Mouse (Mus musculus) limb, embryonic 15.5 days (tissue): ENCODE measurements at regions not wholly inside any gene's neighbourhood (a gene's known extent, or its start where the extent isn't known, plus 50 kb on each side); places are given as distances from the start of the nearest gene placed in this dataset.

ENCODE experiments used
- ATAC-seq: fragments of 200-750 bp; cut with Nextera tagmentation; 2 replicates; pipeline ENCODE4 v1.8.0; 2017; ENCODE audit warnings: low read depth, moderate TSS enrichment; ENCODE audit not compliant: insufficient number of reproducible peaks, low FRiP score, low TSS enrichment
- H3K27ac ChIP-seq: fragments of 300-500 bp; sonication (generic); 2 replicates; pipeline ENCODE4 v1.5.1; 2015; ENCODE audit warnings: moderate library complexity, mild to moderate bottlenecking, inconsistent platforms
- H3K27me3 ChIP-seq: fragments of 300-500 bp; sonication (generic); 2 replicates; pipeline ENCODE4 v1.6.1; 2015; ENCODE audit warnings: inconsistent platforms
- H3K36me3 ChIP-seq: fragments of 300-500 bp; sonication (generic); 2 replicates; pipeline ENCODE4 v1.6.1; 2015; ENCODE audit warnings: inconsistent platforms
- H3K4me1 ChIP-seq: fragments of 300-500 bp; sonication (generic); 2 replicates; pipeline ENCODE4 v1.6.1; 2015; ENCODE audit warnings: inconsistent platforms
- H3K4me2 ChIP-seq: fragments of 300-500 bp; sonication (generic); 2 replicates; pipeline ENCODE4 v1.6.1; 2015; ENCODE audit warnings: mild to moderate bottlenecking, inconsistent platforms
- H3K4me3 ChIP-seq: fragments of 300-500 bp; sonication (generic); 2 replicates; pipeline ENCODE4 v1.5.1; 2015; ENCODE audit warnings: mild to moderate bottlenecking, inconsistent platforms
- H3K9ac ChIP-seq: fragments of 300-500 bp; sonication (generic); 2 replicates; pipeline ENCODE4 v1.6.1; 2015; ENCODE audit warnings: inconsistent platforms
- H3K9me3 ChIP-seq: fragments of 300-500 bp; sonication (generic); 2 replicates; pipeline ENCODE4 v1.6.1; 2016; ENCODE audit warnings: inconsistent platforms
- WGBS: fragments of 180-500 bp; shearing (Covaris S2); methylation state at CpG from one replicate; pipeline ENCODE4 v1.1.7; 2015; 5-methylcytosine and 5-hydroxymethylcytosine counted together

GRCm38 (mm10) chr4:47630427-47630826 is 156.0 kb downstream of the Sec61b start:
- Histone ChIP-seq H3K27me3 (no peaks in the 10 kb centered on the region), H3K9ac (no peak overlapping the region), H3K36me3 (no peaks in the 10 kb centered on the region), H3K27ac (no peak overlapping the region), H3K4me2 (no peak overlapping the region), H3K4me3 (no peak overlapping the region), H3K9me3 (no peaks in the 10 kb centered on the region), H3K4me1 (no peaks in the 10 kb centered on the region)
- 61% methylated on average over 1 of the region's 1 CpGs for WGBS
- no peak for ATAC-seq

GRCm38 (mm10) chr4:47638876-47639494 is 164.5 kb downstream of the Sec61b start:
- no peaks in the 10 kb centered on the region for H3K9me3 ChIP-seq
- no peaks in the 10 kb centered on the region for H3K36me3 ChIP-seq
- H3K4me1 ChIP-seq = no peaks in the 10 kb centered on the region
- H3K9ac ChIP-seq = no peak overlapping the region
- H3K4me3 ChIP-seq = no peak overlapping the region
- H3K27ac ChIP-seq = no peak overlapping the region
- ATAC-seq = no peak
- H3K27me3 ChIP-seq = no peaks in the 10 kb centered on the region
- WGBS = 75% methylated on average over 10 of the region's 10 CpGs
- no peak overlapping the region for H3K4me2 ChIP-seq

- H3K27me3 ChIP-seq = no peaks in the 10 kb centered on the region
- no peak overlapping the region for H3K4me3 ChIP-seq
- H3K4me1 ChIP-seq = no peaks in the 10 kb centered on the region
- no peaks in the 10 kb centered on the region for H3K36me3 ChIP-seq
- 17% methylated on average over 1 of the region's 1 CpGs for WGBS
- H3K27ac ChIP-seq = no peak overlapping the region
- no peak for ATAC-seq
- H3K4me2 ChIP-seq = no peak overlapping the region
- no peak overlapping the region for H3K9ac ChIP-seq
- H3K9me3 ChIP-seq = no peaks in the 10 kb centered on the region
Observed at GRCm38 (mm10) chr4:47645093-47645492, 170.6 kb downstream of the Sec61b start.

- Histone ChIP-seq H3K4me3 (no peak overlapping the region), H3K4me2 (no peak overlapping the region), H3K27me3 (no peaks in the 10 kb centered on the region), H3K36me3 (no peaks in the 10 kb centered on the region), H3K4me1 (no peaks in the 10 kb centered on the region), H3K9ac (no peak overlapping the region), H3K9me3 (no peaks in the 10 kb centered on the region), H3K27ac (no peak overlapping the region)
- no peak for ATAC-seq
- 53% methylated on average over 8 of the region's 8 CpGs for WGBS
Observed at GRCm38 (mm10) chr4:47648701-47649100, 174.2 kb downstream of the Sec61b start.

GRCm38 (mm10) chr4:47649951-47650350 is 175.5 kb downstream of the Sec61b start:
- Histone ChIP-seq H3K27ac (no peak overlapping the region), H3K36me3 (no peaks in the 10 kb centered on the region), H3K9ac (no peak overlapping the region), H3K27me3 (no peaks in the 10 kb centered on the region), H3K4me3 (no peak overlapping the region), H3K4me2 (no peak overlapping the region), H3K4me1 (no peaks in the 10 kb centered on the region), H3K9me3 (no peaks in the 10 kb centered on the region)
- WGBS = 64% methylated on average over 3 of the region's 3 CpGs
- no peak for ATAC-seq

GRCm38 (mm10) chr4:47651521-47651920 is 177.1 kb downstream of the Sec61b start:
- H3K27ac ChIP-seq = no peak overlapping the region
- no peak overlapping the region for H3K4me2 ChIP-seq
- no peak overlapping the region for H3K4me3 ChIP-seq
- ATAC-seq = no peak
- no peaks in the 10 kb centered on the region for H3K36me3 ChIP-seq
- no peaks in the 10 kb centered on the region for H3K9me3 ChIP-seq
- no peaks in the 10 kb centered on the region for H3K4me1 ChIP-seq
- 59% methylated on average over 10 of the region's 10 CpGs for WGBS
- H3K27me3 ChIP-seq = no peaks in the 10 kb centered on the region
- no peak overlapping the region for H3K9ac ChIP-seq

GRCm38 (mm10) chr4:47653143-47653542 is 178.7 kb downstream of the Sec61b start:
- Histone ChIP-seq H3K9me3 (no peaks in the 10 kb centered on the region), H3K27ac (no peak overlapping the region), H3K4me2 (no peak overlapping the region), H3K36me3 (no peaks in the 10 kb centered on the region), H3K4me3 (no peak overlapping the region), H3K9ac (no peak overlapping the region), H3K27me3 (no peaks in the 10 kb centered on the region), H3K4me1 (no peaks in the 10 kb centered on the region)
- 66% methylated on average over 2 of the region's 2 CpGs for WGBS
- no peak for ATAC-seq

GRCm38 (mm10) chr4:47669519-47669918 is 195.1 kb downstream of the Sec61b start:
- Histone ChIP-seq H3K4me3 (no peak overlapping the region), H3K4me1 (no peaks in the 10 kb centered on the region), H3K4me2 (no peak overlapping the region), H3K9ac (no peak overlapping the region), H3K36me3 (no peaks in the 10 kb centered on the region), H3K9me3 (no peaks in the 10 kb centered on the region), H3K27ac (no peak overlapping the region), H3K27me3 (no peaks in the 10 kb centered on the region)
- WGBS = 59% methylated on average over 5 of the region's 5 CpGs
- no peak for ATAC-seq

GRCm38 (mm10) chr4:47670476-47670875 is 196.0 kb downstream of the Sec61b start:
- no peak overlapping the region for H3K4me3 ChIP-seq
- H3K4me2 ChIP-seq = no peak overlapping the region
- H3K36me3 ChIP-seq = no peaks in the 10 kb centered on the region
- ATAC-seq = no peak
- H3K9ac ChIP-seq = no peak overlapping the region
- H3K4me1 ChIP-seq = no peaks in the 10 kb centered on the region
- H3K27ac ChIP-seq = no peak overlapping the region
- H3K27me3 ChIP-seq = no peaks in the 10 kb centered on the region
- no peaks in the 10 kb centered on the region for H3K9me3 ChIP-seq
- WGBS = 75% methylated on average over 3 of the region's 3 CpGs

- WGBS = 91% methylated on average over 5 of the region's 5 CpGs
- Histone ChIP-seq H3K9ac (no peak overlapping the region), H3K27me3 (no peaks in the 10 kb centered on the region), H3K9me3 (no peaks in the 10 kb centered on the region), H3K36me3 (no peaks in the 10 kb centered on the region), H3K4me2 (no peak overlapping the region), H3K27ac (no peak overlapping the region), H3K4me1 (no peaks in the 10 kb centered on the region), H3K4me3 (no peak overlapping the region)
- ATAC-seq = no peak
Observed at GRCm38 (mm10) chr4:47671362-47671761, 196.9 kb downstream of the Sec61b start.

- Histone ChIP-seq H3K27me3 (no peaks in the 10 kb centered on the region), H3K4me2 (no peak overlapping the region), H3K9me3 (no peaks in the 10 kb centered on the region), H3K4me1 (no peaks in the 10 kb centered on the region), H3K36me3 (no peaks in the 10 kb centered on the region), H3K4me3 (no peak overlapping the region), H3K27ac (no peak overlapping the region), H3K9ac (no peak overlapping the region)
- 85% methylated on average over 4 of the region's 4 CpGs for WGBS
- no peak for ATAC-seq
Observed at GRCm38 (mm10) chr4:47681141-47681540, 206.7 kb downstream of the Sec61b start.

- H3K4me1 ChIP-seq = no peaks in the 10 kb centered on the region
- H3K4me2 ChIP-seq = no peak overlapping the region
- no peaks in the 10 kb centered on the region for H3K27me3 ChIP-seq
- H3K36me3 ChIP-seq = no peaks in the 10 kb centered on the region
- no peak overlapping the region for H3K27ac ChIP-seq
- WGBS = 89% methylated on average over 2 of the region's 2 CpGs
- H3K9me3 ChIP-seq = no peaks in the 10 kb centered on the region
- H3K4me3 ChIP-seq = no peak overlapping the region
- no peak for ATAC-seq
- H3K9ac ChIP-seq = no peak overlapping the region
Observed at GRCm38 (mm10) chr4:47691207-47691606, 216.7 kb downstream of the Sec61b start.

- no peaks in the 10 kb centered on the region for H3K9me3 ChIP-seq
- no peak overlapping the region for H3K4me3 ChIP-seq
- H3K27me3 ChIP-seq = no peaks in the 10 kb centered on the region
- no peaks in the 10 kb centered on the region for H3K36me3 ChIP-seq
- no peaks in the 10 kb centered on the region for H3K4me1 ChIP-seq
- no peak overlapping the region for H3K4me2 ChIP-seq
- no peak overlapping the region for H3K9ac ChIP-seq
- H3K27ac ChIP-seq = no peak overlapping the region
- ATAC-seq = no peak
Observed at GRCm38 (mm10) chr4:47692654-47693053, 218.2 kb downstream of the Sec61b start.
